Mouse (Mus musculus) megakaryocyte, embryonic 14.5 days (primary cell): ENCODE results near the gene Slc44a4. TPM values are rescaled to one million over a fixed set of nuclear protein-coding genes. Genes with fewer than 3 reads are reported as not detected.
"Not testable (repeated sequence)": the region's sequence is repeated elsewhere in the genome, so short reads cannot be mapped to it uniquely, and the experiment has no call there.

Experiments used
- H3K27me3 ChIP-seq: replicated peaks from 2 replicates; pipeline ENCODE3; 2012; ENCODE audit warnings: inconsistent platforms
- H3K36me3 ChIP-seq: replicated peaks from 2 replicates; pipeline ENCODE3; 2012; ENCODE audit warnings: low read length, inconsistent platforms, mixed read lengths
- H3K4me1 ChIP-seq: 2 replicates; pipeline ENCODE4 v1.6.1; 2012; ENCODE audit warnings: inconsistent platforms
- H3K4me3 ChIP-seq: replicated peaks from 2 replicates; pipeline ENCODE3; 2012; ENCODE audit warnings: moderate library complexity, mild to moderate bottlenecking, inconsistent platforms
- H3K9me3 ChIP-seq: 2 replicates; pipeline ENCODE4 v1.6.1; 2012; ENCODE audit warnings: inconsistent platforms
- FLI1 ChIP-seq: IDR thresholded peaks from 2 replicates; pipeline ENCODE4 v1.6.1; 2012; ENCODE audit warnings: low read length, inconsistent platforms, mixed read lengths
- GATA1 ChIP-seq: IDR thresholded peaks from 3 replicates; pipeline ENCODE4 v1.6.1; 2012; ENCODE audit warnings: mixed read lengths, low read length, inconsistent platforms, borderline replicate concordance
- polyA plus RNA-seq: library from polyadenylated mRNA; stranded (reverse); fragments of >175 nt; gene quantifications from 2 replicates; pipeline ENCODE4 v1.2.3, GENCODE M21; 2012; ENCODE audit warnings: low replicate concordance; ENCODE audit not compliant: insufficient read depth

The Slc44a4 gene
- polyA plus RNA-seq, 1 experiment: not detected

- TF ChIP-seq GATA1 (no peak), FLI1 (no peak)
- Histone ChIP-seq H3K27me3 (no peaks in the 10 kb centered on the region), H3K9me3 (no peaks in the 10 kb centered on the region), H3K36me3 (peaks cover 35% of the 10 kb centered on the region), H3K4me3 (peak overlapping the region; percentile 99), H3K4me1 (peaks cover 65% of the 10 kb centered on the region)
Measured at GRCm38 (mm10) chr17:34898706-34899052, 15.6 kb upstream of the Slc44a4 start.

- Histone ChIP-seq H3K4me1 (peaks cover 67% of the 10 kb centered on the region), H3K27me3 (no peaks in the 10 kb centered on the region)
Measured at GRCm38 (mm10) chr17:34899053-34899889, 15.0 kb upstream of the Slc44a4 start.

GRCm38 (mm10) chr17:34899890-34900243, 14.4 kb upstream of the Slc44a4 start:
- TF ChIP-seq FLI1: no peak
- no peak for TF ChIP-seq GATA1
- peak overlapping the region; percentile 99 for H3K4me3 ChIP-seq
- H3K9me3 ChIP-seq: no peaks in the 10 kb centered on the region
- H3K27me3 ChIP-seq: no peaks in the 10 kb centered on the region
- H3K4me1 ChIP-seq: peaks cover 70% of the 10 kb centered on the region
- peaks cover 44% of the 10 kb centered on the region for H3K36me3 ChIP-seq

More at GRCm38 (mm10) chr17:34899053-34899889, 15.0 kb upstream of the Slc44a4 start:
- peaks cover 38% of the 10 kb centered on the region for H3K36me3 ChIP-seq
- peak overlapping the region; percentile 99 for H3K4me3 ChIP-seq
- TF ChIP-seq GATA1: no peak
- no peak for TF ChIP-seq FLI1
- no peaks in the 10 kb centered on the region for H3K9me3 ChIP-seq

- Histone ChIP-seq H3K4me1 (peaks cover 70% of the 10 kb centered on the region), H3K36me3 (peaks cover 49% of the 10 kb centered on the region)
Measured at GRCm38 (mm10) chr17:34900826-34901225, 13.4 kb upstream of the Slc44a4 start.

GRCm38 (mm10) chr17:34901948-34902347, 12.3 kb upstream of the Slc44a4 start:
- Histone ChIP-seq H3K4me1 (peaks cover 68% of the 10 kb centered on the region), H3K36me3 (peaks cover 55% of the 10 kb centered on the region)

More at GRCm38 (mm10) chr17:34900826-34901225, 13.4 kb upstream of the Slc44a4 start:
- H3K27me3 ChIP-seq, H3K9me3 ChIP-seq, H3K4me3 ChIP-seq: not testable (repeated sequence)

GRCm38 (mm10) chr17:34902895-34903294, 11.4 kb upstream of the Slc44a4 start:
- Histone ChIP-seq H3K27me3 (no peaks in the 10 kb centered on the region), H3K4me3 (no peak overlapping the region), H3K4me1 (peaks cover 64% of the 10 kb centered on the region), H3K36me3 (peaks cover 65% of the 10 kb centered on the region), H3K9me3 (no peaks in the 10 kb centered on the region)
- no peak for TF ChIP-seq GATA1
- no peak for TF ChIP-seq FLI1

More at GRCm38 (mm10) chr17:34901948-34902347, 12.3 kb upstream of the Slc44a4 start:
- not testable (repeated sequence) for H3K4me3 ChIP-seq, H3K27me3 ChIP-seq, H3K9me3 ChIP-seq

- Histone ChIP-seq H3K4me1 (peaks cover 41% of the 10 kb centered on the region), H3K4me3 (peak overlapping the region; percentile 55), H3K9me3 (no peaks in the 10 kb centered on the region), H3K36me3 (peaks cover 85% of the 10 kb centered on the region), H3K27me3 (no peaks in the 10 kb centered on the region)
- TF ChIP-seq FLI1: no peak
- TF ChIP-seq GATA1: no peak
Measured at GRCm38 (mm10) chr17:34910982-34911381, 3.3 kb upstream of the Slc44a4 start.

GRCm38 (mm10) chr17:34911945-34912351, 2.3 kb upstream of the Slc44a4 start:
- peaks cover 33% of the 10 kb centered on the region for H3K4me1 ChIP-seq
- H3K36me3 ChIP-seq: peaks cover 76% of the 10 kb centered on the region
- H3K9me3 ChIP-seq: no peaks in the 10 kb centered on the region
- no peak for TF ChIP-seq FLI1
- TF ChIP-seq GATA1: no peak
- H3K27me3 ChIP-seq: peaks cover 3% of the 10 kb centered on the region
- H3K4me3 ChIP-seq: no peak overlapping the region

- TF ChIP-seq GATA1: no peak
- TF ChIP-seq FLI1: no peak
- H3K9me3 ChIP-seq: no peaks in the 10 kb centered on the region
- H3K4me1 ChIP-seq: peaks cover 32% of the 10 kb centered on the region
- peaks cover 17% of the 10 kb centered on the region for H3K27me3 ChIP-seq
- H3K36me3 ChIP-seq: peaks cover 41% of the 10 kb centered on the region
- H3K4me3 ChIP-seq: peak overlapping the region; percentile 40
Measured at GRCm38 (mm10) chr17:34915410-34915831, 1.2 kb downstream of the Slc44a4 start.

GRCm38 (mm10) chr17:34916316-34916715, 2.0 kb downstream of the Slc44a4 start:
- Histone ChIP-seq H3K4me1 (peaks cover 24% of the 10 kb centered on the region), H3K4me3 (no peak overlapping the region), H3K27me3 (peaks cover 24% of the 10 kb centered on the region), H3K36me3 (peaks cover 32% of the 10 kb centered on the region), H3K9me3 (no peaks in the 10 kb centered on the region)
- TF ChIP-seq FLI1 (no peak), GATA1 (no peak)

GRCm38 (mm10) chr17:34917188-34917587, 2.9 kb downstream of the Slc44a4 start:
- peaks cover 23% of the 10 kb centered on the region for H3K36me3 ChIP-seq
- H3K27me3 ChIP-seq: peaks cover 30% of the 10 kb centered on the region
- H3K9me3 ChIP-seq: no peaks in the 10 kb centered on the region
- TF ChIP-seq FLI1 (no peak), GATA1 (no peak)
- no peak overlapping the region for H3K4me3 ChIP-seq
- peaks cover 24% of the 10 kb centered on the region for H3K4me1 ChIP-seq
